Mouse (Mus musculus) heart, embryonic 16.5 days (tissue): Measurements from ENCODE around the gene Rxfp4. TPM values are rescaled to one million over a fixed set of nuclear protein-coding genes. Genes with fewer than 3 reads are reported as not detected.
A peak's percentile ranks its signal among the peaks of the same experiment; 100 is the strongest.

ENCODE experiments used
- ATAC-seq: fragments of 200-750 bp; cut with Nextera tagmentation; replicated peaks from 2 replicates; pipeline ENCODE4 v1.8.0; 2017; ENCODE audit warnings: moderate number of reproducible peaks; ENCODE audit not compliant: insufficient read depth, low FRiP score; ENCODE audit errors: extremely low read depth
- H3K27ac ChIP-seq: fragments of 300-500 bp; sonication (generic); 2 replicates; pipeline ENCODE4 v1.5.1; 2014; ENCODE audit warnings: mild to moderate bottlenecking, low read length, control low read depth, moderate library complexity
- H3K27me3 ChIP-seq: fragments of 300-500 bp; sonication (generic); 2 replicates; pipeline ENCODE4 v1.6.1; 2014; ENCODE audit warnings: low read length, mixed read lengths; ENCODE audit not compliant: control insufficient read depth, insufficient read depth
- H3K36me3 ChIP-seq: fragments of 300-500 bp; sonication (generic); 2 replicates; pipeline ENCODE4 v1.6.1; 2014; ENCODE audit not compliant: control insufficient read depth, insufficient read depth
- H3K4me1 ChIP-seq: fragments of 300-500 bp; sonication (generic); 2 replicates; pipeline ENCODE4 v1.6.1; 2014; ENCODE audit warnings: low read length, mixed read lengths; ENCODE audit not compliant: control insufficient read depth, insufficient read depth
- H3K4me2 ChIP-seq: fragments of 300-500 bp; sonication (generic); 2 replicates; pipeline ENCODE4 v1.6.1; 2014; ENCODE audit warnings: low read depth, mild to moderate bottlenecking, control low read depth, low read length
- H3K4me3 ChIP-seq: fragments of 300-500 bp; sonication (generic); 2 replicates; pipeline ENCODE4 v1.5.1; 2014; ENCODE audit warnings: mild to moderate bottlenecking, control low read depth, low read length
- H3K9ac ChIP-seq: fragments of 300-500 bp; sonication (generic); 2 replicates; pipeline ENCODE4 v1.6.1; 2014; ENCODE audit warnings: low read length, control low read depth
- H3K9me3 ChIP-seq: fragments of 300-500 bp; sonication (generic); replicated peaks from 2 replicates; pipeline ENCODE4 v1.6.1; 2016; ENCODE audit warnings: low read length; ENCODE audit not compliant: control insufficient read depth
- WGBS: fragments of 180-500 bp; shearing (Covaris S2); extraction: QIAGEN DNeasy Blood & Tissue Kit; methylation state at CpG from one replicate; pipeline ENCODE4 v1.1.7; 2014; 5-methylcytosine and 5-hydroxymethylcytosine counted together
- polyA plus RNA-seq: library from polyadenylated mRNA; unstranded; fragments of >200 nt; fragmentation: Nextera tagmentation; extraction: Ambion mirVana; gene quantifications from 2 replicates; pipeline ENCODE4 v1.2.1, GENCODE M21; 2015

Rxfp4 gene
- polyA plus RNA-seq = not detected in 2 replicates

DNA sequence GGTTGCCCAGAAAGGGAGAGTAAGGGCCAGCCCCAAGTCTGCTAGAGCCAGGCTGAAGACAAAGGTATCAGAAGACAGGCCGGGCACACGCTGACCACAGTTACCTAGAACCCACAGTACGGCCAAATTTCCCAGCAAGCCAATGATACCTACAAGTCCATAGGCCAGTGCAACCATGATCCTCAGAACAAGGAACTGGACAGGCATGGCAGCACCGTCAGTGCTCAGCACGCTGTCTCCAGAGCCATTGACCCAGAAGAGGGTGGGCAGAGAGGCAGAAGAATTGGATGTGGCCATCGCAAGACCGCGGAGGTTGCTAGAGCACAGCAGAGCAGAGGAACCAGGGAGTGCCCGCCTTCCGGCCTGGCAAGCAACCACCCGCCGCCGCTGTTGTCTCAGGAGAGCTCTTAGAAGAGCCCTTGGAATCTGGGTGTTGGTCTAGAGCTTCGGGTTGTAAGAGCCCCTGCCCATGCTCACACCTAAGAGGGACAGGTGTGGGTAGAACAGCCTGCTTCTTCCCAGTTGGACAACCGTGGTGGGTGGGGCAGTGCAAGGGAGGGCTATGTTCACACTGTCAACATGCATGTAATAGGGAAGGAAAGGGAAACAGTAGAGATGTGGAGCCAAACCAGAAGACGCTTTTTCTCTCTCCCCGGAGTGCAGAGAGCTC is at the start of gene Rxfp4:
Gene Rxfp4, minus strand, starts transcription at position 297 of the 670 bp plus-strand sequence.
- WGBS = 83% methylated on average over 17 of the region's 17 CpGs
- ATAC-seq = no peak
- Histone ChIP-seq H3K4me1 (peaks cover 20% of the 10 kb centered on the region), H3K4me2 (no peak within 1 kb of the TSS), H3K27me3 (no peaks in the 10 kb centered on the region), H3K36me3 (peaks cover 5% of the 10 kb centered on the region; the same call in 1 of the 2 replicates), H3K27ac (peak within 1 kb of the TSS; percentile 30; the same call in 1 of the 2 replicates), H3K9ac (no peak within 1 kb of the TSS; the same call in 1 of the 2 replicates), H3K9me3 (no peaks in the 10 kb centered on the region), H3K4me3 (no peak within 1 kb of the TSS)

DNA sequence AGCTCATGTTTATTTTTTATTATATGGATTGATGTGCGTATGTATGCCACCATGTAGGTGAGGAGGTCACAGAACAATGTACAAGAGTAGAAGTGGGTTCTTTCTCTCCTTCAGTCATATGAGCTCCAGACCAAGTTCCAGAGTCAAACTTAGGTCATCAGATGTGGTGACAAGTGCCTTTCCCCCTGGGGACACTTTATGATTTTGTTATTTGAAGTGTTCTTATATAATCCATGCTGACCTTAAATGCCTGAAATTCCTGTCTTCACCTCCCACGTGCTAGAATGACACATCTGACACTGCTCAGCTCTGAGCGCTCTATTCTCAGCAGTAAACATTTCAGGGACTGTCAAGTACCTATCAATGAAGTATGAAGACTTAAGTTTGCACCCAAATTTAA is 48.3 kb upstream of the Rxfp4 start:
- Histone ChIP-seq H3K4me1 (peaks cover 6% of the 10 kb centered on the region), H3K4me3 (no peak overlapping the region), H3K9ac (no peak overlapping the region), H3K27ac (peak overlapping the region; percentile 50), H3K27me3 (no peaks in the 10 kb centered on the region), H3K4me2 (no peak overlapping the region), H3K36me3 (peaks cover 68% of the 10 kb centered on the region), H3K9me3 (no peaks in the 10 kb centered on the region)
- peak; percentile 77 for ATAC-seq
- 27% methylated on average over 3 of the region's 3 CpGs for WGBS

GRCm38 (mm10) chr3:88700247-88700646 is 47.3 kb upstream of the Rxfp4 start:
- Histone ChIP-seq H3K27me3 (no peaks in the 10 kb centered on the region), H3K4me2 (no peak overlapping the region), H3K9ac (no peak overlapping the region), H3K4me1 (peaks cover 6% of the 10 kb centered on the region), H3K27ac (no peak overlapping the region), H3K36me3 (peaks cover 71% of the 10 kb centered on the region), H3K4me3 (no peak overlapping the region), H3K9me3 (no peaks in the 10 kb centered on the region)
- WGBS = 82% methylated on average over 3 of the region's 3 CpGs
- ATAC-seq = no peak

GRCm38 (mm10) chr3:88698834-88699233 is 45.9 kb upstream of the Rxfp4 start:
- Histone ChIP-seq H3K4me1 (peaks cover 6% of the 10 kb centered on the region), H3K9ac (no peak overlapping the region), H3K4me2 (no peak overlapping the region), H3K27me3 (no peaks in the 10 kb centered on the region), H3K27ac (no peak overlapping the region), H3K9me3 (no peaks in the 10 kb centered on the region), H3K36me3 (peaks cover 71% of the 10 kb centered on the region), H3K4me3 (no peak overlapping the region)
- WGBS = 94% methylated on average over 6 of the region's 6 CpGs
- no peak for ATAC-seq

GRCm38 (mm10) chr3:88698051-88698450 is 45.1 kb upstream of the Rxfp4 start:
- Histone ChIP-seq H3K4me3 (no peak overlapping the region), H3K9ac (no peak overlapping the region), H3K36me3 (peaks cover 74% of the 10 kb centered on the region), H3K4me2 (no peak overlapping the region), H3K27me3 (no peaks in the 10 kb centered on the region), H3K4me1 (peaks cover 6% of the 10 kb centered on the region), H3K9me3 (no peaks in the 10 kb centered on the region), H3K27ac (no peak overlapping the region)
- ATAC-seq = no peak
- WGBS = 90% methylated on average over 1 of the region's 1 CpGs

- Histone ChIP-seq H3K27me3 (no peaks in the 10 kb centered on the region), H3K9me3 (no peaks in the 10 kb centered on the region), H3K36me3 (peaks cover 78% of the 10 kb centered on the region), H3K4me3 (no peak overlapping the region), H3K4me2 (no peak overlapping the region), H3K9ac (no peak overlapping the region), H3K4me1 (no peaks in the 10 kb centered on the region), H3K27ac (no peak overlapping the region)
- ATAC-seq = no peak
These were observed 42.6 kb upstream of the Rxfp4 start for GRCm38 (mm10) chr3:88695545-88695944.

GRCm38 (mm10) chr3:88689079-88689478 is 36.1 kb upstream of the Rxfp4 start:
- H3K4me3 ChIP-seq = no peak overlapping the region
- WGBS = 71% methylated on average over 5 of the region's 5 CpGs
- H3K27ac ChIP-seq = no peak overlapping the region
- no peaks in the 10 kb centered on the region for H3K27me3 ChIP-seq
- peaks cover 43% of the 10 kb centered on the region for H3K36me3 ChIP-seq
- ATAC-seq = no peak
- no peak overlapping the region for H3K4me2 ChIP-seq
- no peak overlapping the region for H3K9ac ChIP-seq
- H3K4me1 ChIP-seq = peaks cover 13% of the 10 kb centered on the region
- H3K9me3 ChIP-seq = no peaks in the 10 kb centered on the region

- H3K27ac ChIP-seq = peak overlapping the region; percentile 98
- H3K9ac ChIP-seq = peak overlapping the region; percentile 98
- 16% methylated on average over 13 of the region's 13 CpGs for WGBS
- H3K27me3 ChIP-seq = no peaks in the 10 kb centered on the region
- H3K4me3 ChIP-seq = peak overlapping the region; percentile 99
- H3K9me3 ChIP-seq = no peaks in the 10 kb centered on the region
- H3K36me3 ChIP-seq = peaks cover 30% of the 10 kb centered on the region
- H3K4me2 ChIP-seq = peak overlapping the region; percentile 97
- ATAC-seq = no peak
- peaks cover 13% of the 10 kb centered on the region for H3K4me1 ChIP-seq
These were observed 34.0 kb upstream of the Rxfp4 start for GRCm38 (mm10) chr3:88686734-88687611.

- peak overlapping the region; percentile 97 for H3K4me2 ChIP-seq
- no peaks in the 10 kb centered on the region for H3K9me3 ChIP-seq
- peaks cover 13% of the 10 kb centered on the region for H3K4me1 ChIP-seq
- under 1% methylated on average over 45 of the region's 45 CpGs for WGBS
- H3K9ac ChIP-seq = peak overlapping the region; percentile 98
- H3K27ac ChIP-seq = peak overlapping the region; percentile 98
- H3K27me3 ChIP-seq = no peaks in the 10 kb centered on the region
- ATAC-seq = peak; percentile 63
- H3K36me3 ChIP-seq = peaks cover 23% of the 10 kb centered on the region
- peak overlapping the region; percentile 99 for H3K4me3 ChIP-seq
These were observed 33.1 kb upstream of the Rxfp4 start for GRCm38 (mm10) chr3:88685958-88686451.
